Mouse (Mus musculus) neural tube, embryonic 14.5 days (tissue): ENCODE data around the gene Ggt7. TPM values are rescaled to one million over a fixed set of nuclear protein-coding genes. Genes with fewer than 3 reads are reported as not detected.
"Not testable (repeated sequence)": the region's sequence is repeated elsewhere in the genome, so short reads cannot be mapped to it uniquely, and the experiment has no call there.

Source experiments
- ATAC-seq: fragments of 200-750 bp; cut with Nextera tagmentation; 2 replicates; pipeline ENCODE4 v1.8.0; 2017; ENCODE audit warnings: low read depth, mild to moderate bottlenecking, moderate TSS enrichment, moderate library complexity
- H3K27ac ChIP-seq: fragments of 300-500 bp; sonication (generic); 2 replicates; pipeline ENCODE4 v1.5.1; 2014; ENCODE audit warnings: low read depth, mild to moderate bottlenecking, control low read depth, low read length, moderate library complexity, mixed read lengths
- H3K27me3 ChIP-seq: fragments of 300-500 bp; sonication (generic); 2 replicates; pipeline ENCODE4 v1.6.1; 2014; ENCODE audit warnings: low read length; ENCODE audit not compliant: control insufficient read depth, insufficient read depth
- H3K36me3 ChIP-seq: fragments of 300-500 bp; sonication (generic); 2 replicates; pipeline ENCODE4 v1.6.1; 2014; ENCODE audit warnings: low read length, mixed read lengths; ENCODE audit not compliant: control insufficient read depth, insufficient read depth
- H3K4me1 ChIP-seq: fragments of 300-500 bp; sonication (generic); 2 replicates; pipeline ENCODE4 v1.6.1; 2014; ENCODE audit warnings: low read length; ENCODE audit not compliant: control insufficient read depth, insufficient read depth
- H3K4me2 ChIP-seq: fragments of 300-500 bp; sonication (generic); 2 replicates; pipeline ENCODE4 v1.6.1; 2014; ENCODE audit warnings: mild to moderate bottlenecking, low read depth, low read length, control low read depth
- H3K4me3 ChIP-seq: fragments of 300-500 bp; sonication (generic); 2 replicates; pipeline ENCODE4 v1.5.1; 2014; ENCODE audit warnings: low read depth, low read length, control low read depth, mixed read lengths
- H3K9ac ChIP-seq: fragments of 300-500 bp; sonication (generic); replicated peaks from 2 replicates; pipeline ENCODE4 v1.6.1; 2014; ENCODE audit warnings: low read depth, mild to moderate bottlenecking, control low read depth, low read length, mixed read lengths
- H3K9me3 ChIP-seq: fragments of 300-500 bp; sonication (generic); 2 replicates; pipeline ENCODE4 v1.6.1; 2016; ENCODE audit warnings: low read length; ENCODE audit not compliant: control insufficient read depth
- whole genome bisulfite sequencing: fragments of 180-500 bp; shearing (Covaris S2); extraction: QIAGEN DNeasy Blood & Tissue Kit; methylation state at CpG from one replicate; pipeline ENCODE4 v1.1.7; 2014; 5-methylcytosine and 5-hydroxymethylcytosine counted together
- polyA plus RNA-seq: library from polyadenylated mRNA; unstranded; fragments of >200 nt; fragmentation: Nextera tagmentation; extraction: Ambion mirVana; gene quantifications from 2 replicates; pipeline ENCODE4 v1.2.1, GENCODE M21; 2014

Ggt7 gene
- polyA plus RNA-seq, 1 experiment from 2014 or later = 37.7 TPM

DNA sequence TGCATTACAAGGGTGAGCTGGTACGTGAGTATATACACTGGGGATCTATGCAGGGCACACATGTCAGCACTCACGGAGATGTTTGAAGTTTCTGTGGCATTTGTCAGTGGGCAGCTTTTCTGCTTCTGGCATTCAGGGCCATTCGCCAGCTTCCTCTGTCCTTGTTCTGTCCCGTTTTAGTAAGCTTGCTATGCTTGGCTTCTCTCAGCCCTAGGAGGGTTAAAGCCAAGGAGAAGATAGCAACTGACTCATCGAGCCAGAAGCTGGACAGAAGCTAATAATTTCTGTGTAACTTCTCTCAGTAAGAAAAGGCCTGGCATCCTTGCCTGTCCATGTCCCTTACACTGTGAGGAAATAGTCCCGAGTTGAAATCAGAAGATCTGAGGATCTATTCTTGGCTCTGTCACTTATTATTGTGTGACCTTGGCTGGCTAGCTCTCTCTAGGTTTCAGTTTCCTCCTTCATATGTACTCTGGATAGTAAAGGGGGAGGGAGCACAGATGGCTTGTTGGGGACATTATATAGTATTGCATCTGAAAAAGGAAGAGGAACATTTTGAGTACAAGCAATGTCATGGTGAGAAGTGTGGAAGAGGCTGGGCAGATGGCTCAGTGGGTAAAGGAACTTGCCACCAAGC, 22.9 kb upstream of the Ggt7 start:
- no peak for ATAC-seq
- Histone ChIP-seq H3K27me3 (no peaks in the 10 kb centered on the region), H3K4me2 (no peak overlapping the region)

GRCm38 (mm10) chr2:155539696-155540095, 21.7 kb upstream of the Ggt7 start:
- Histone ChIP-seq H3K27me3 (no peaks in the 10 kb centered on the region), H3K27ac (no peak overlapping the region), H3K9me3 (no peaks in the 10 kb centered on the region), H3K36me3 (no peaks in the 10 kb centered on the region), H3K4me3 (no peak overlapping the region), H3K9ac (no peak overlapping the region), H3K4me2 (no peak overlapping the region), H3K4me1 (no peaks in the 10 kb centered on the region)
- ATAC-seq = no peak

More for the DNA sequence above, 22.9 kb upstream of the Ggt7 start:
- WGBS = 69% methylated on average over 6 of the region's 6 CpGs
- no peaks in the 10 kb centered on the region for H3K36me3 ChIP-seq
- no peaks in the 10 kb centered on the region for H3K4me1 ChIP-seq
- no peak overlapping the region for H3K27ac ChIP-seq
- H3K9me3 ChIP-seq = no peaks in the 10 kb centered on the region
- no peak overlapping the region for H3K4me3 ChIP-seq
- H3K9ac ChIP-seq = no peak overlapping the region

DNA sequence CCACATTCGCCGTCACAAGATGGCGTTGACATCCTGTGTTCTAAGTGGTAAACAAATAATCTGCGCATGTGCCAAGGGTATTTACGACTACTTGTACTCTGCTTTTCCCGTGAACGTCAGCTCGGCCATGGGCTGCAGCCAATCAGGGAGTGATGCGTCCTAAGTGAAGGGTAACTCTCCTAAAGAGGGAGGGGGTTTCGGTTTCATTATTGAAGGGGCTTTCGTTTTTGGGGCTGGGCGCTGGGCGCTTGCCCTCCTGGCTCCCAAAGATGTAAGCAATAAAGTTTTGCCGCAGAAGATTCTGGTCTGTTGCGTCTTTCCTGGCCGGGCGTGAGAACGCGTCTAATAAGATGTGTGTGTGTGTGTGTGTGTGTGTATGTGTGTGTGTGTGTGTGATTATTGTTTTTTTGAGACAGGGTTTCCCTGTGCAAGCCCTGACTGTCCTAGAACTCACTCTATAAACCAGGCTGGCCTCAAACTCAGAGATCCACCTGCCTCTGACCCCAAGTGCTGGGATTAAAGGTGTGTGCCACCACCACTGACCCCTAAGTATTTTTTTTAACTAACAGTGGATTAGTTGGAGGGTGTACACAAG, 20.5 kb upstream of the Ggt7 start:
- not testable (repeated sequence) for H3K4me3 ChIP-seq, H3K9ac ChIP-seq, H3K9me3 ChIP-seq, H3K27ac ChIP-seq, H3K36me3 ChIP-seq, ATAC-seq, H3K4me2 ChIP-seq, H3K4me1 ChIP-seq, H3K27me3 ChIP-seq
- WGBS = 81% methylated on average over 13 of the region's 19 CpGs

DNA sequence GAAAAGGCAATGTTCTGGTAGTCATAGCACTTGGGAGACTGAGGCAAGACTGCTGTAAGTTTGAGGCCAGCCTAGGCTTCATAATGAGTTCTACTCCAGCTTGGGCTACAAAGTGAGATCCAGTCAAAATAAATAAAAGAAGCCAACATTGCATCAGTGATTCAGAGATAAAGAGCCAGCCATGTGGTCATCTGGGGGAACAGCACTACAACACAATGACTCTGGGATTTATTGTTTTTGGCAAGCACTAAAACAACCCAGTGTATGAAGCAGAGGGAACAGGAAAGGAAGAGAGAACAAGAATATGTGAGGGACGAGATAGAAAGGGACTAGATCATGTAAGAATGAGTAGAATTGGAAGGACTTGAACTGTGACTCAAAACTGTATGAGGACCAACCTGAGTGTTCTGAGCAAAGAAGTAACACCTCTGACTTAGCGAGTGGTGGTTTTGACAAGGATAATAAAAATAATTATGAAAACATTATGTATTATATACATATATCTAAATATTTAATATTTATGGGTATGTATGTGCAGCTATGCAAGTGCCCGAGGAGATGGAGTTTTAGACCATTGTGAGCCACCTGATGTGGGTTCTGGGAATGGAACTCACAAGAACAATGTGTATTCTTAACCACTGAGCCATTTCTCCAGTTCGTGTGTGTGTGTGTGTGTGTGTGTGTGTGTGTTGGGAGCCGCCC, 19.9 kb upstream of the Ggt7 start:
- Histone ChIP-seq H3K36me3 (no peaks in the 10 kb centered on the region), H3K4me2 (no peak overlapping the region), H3K27ac (no peak overlapping the region), H3K9me3 (no peaks in the 10 kb centered on the region), H3K4me1 (no peaks in the 10 kb centered on the region), H3K9ac (no peak overlapping the region), H3K4me3 (no peak overlapping the region), H3K27me3 (no peaks in the 10 kb centered on the region)
- WGBS = 73% methylated on average over 5 of the region's 5 CpGs
- ATAC-seq = no peak

GRCm38 (mm10) chr2:155536292-155536691, 18.3 kb upstream of the Ggt7 start:
- no peak overlapping the region for H3K4me3 ChIP-seq
- H3K4me1 ChIP-seq = no peaks in the 10 kb centered on the region
- ATAC-seq = no peak
- H3K9ac ChIP-seq = no peak overlapping the region
- H3K36me3 ChIP-seq = no peaks in the 10 kb centered on the region
- no peaks in the 10 kb centered on the region for H3K27me3 ChIP-seq
- H3K9me3 ChIP-seq = no peaks in the 10 kb centered on the region
- no peak overlapping the region for H3K27ac ChIP-seq
- no peak overlapping the region for H3K4me2 ChIP-seq

DNA sequence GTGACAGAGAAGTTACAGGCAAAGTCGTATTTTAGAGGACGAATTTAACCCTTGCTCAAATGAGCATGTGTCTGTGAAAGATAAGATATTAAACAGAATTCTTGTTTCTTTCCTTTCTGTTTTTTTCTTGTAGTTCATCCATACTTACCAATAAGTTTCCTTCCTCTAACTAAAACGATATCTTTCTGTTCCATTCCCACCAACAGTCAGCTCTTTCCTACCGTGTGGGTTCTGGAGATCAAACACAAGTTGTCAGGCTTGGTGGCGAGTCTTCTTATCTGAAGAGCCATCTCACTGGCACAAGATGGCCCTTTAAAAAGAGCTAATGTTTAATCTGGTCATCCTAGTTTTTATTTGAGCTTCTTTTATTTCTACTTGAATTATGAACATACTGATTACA, 9.3 kb upstream of the Ggt7 start:
- no peak for ATAC-seq
- Histone ChIP-seq H3K4me3 (no peak overlapping the region), H3K9me3 (no peaks in the 10 kb centered on the region), H3K27me3 (no peaks in the 10 kb centered on the region), H3K4me2 (no peak overlapping the region), H3K4me1 (no peaks in the 10 kb centered on the region), H3K9ac (no peak overlapping the region), H3K36me3 (no peaks in the 10 kb centered on the region), H3K27ac (no peak overlapping the region)
- WGBS = 88% methylated on average over 5 of the region's 5 CpGs

DNA sequence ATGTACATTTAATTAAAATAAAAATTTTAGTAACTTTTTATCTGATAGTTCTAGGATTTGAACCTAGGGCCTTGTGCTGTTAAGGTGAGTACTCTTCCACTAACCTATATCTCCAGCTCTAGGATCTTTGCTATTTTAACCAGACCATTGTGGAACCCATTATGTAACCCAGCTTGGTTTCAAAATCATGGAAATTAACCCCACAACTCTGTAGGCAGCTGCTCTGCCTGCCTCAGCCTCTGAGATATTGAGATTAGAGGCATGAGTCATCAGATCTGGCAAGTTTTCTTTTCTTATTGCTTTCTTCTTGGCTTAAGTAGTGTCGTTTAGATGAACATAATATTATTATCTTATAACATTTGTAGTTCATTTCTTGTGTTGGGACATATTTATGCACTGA, 6.3 kb upstream of the Ggt7 start:
- Histone ChIP-seq H3K4me2 (no peak overlapping the region), H3K9ac (no peak overlapping the region), H3K27ac (no peak overlapping the region), H3K4me1 (no peaks in the 10 kb centered on the region), H3K9me3 (no peaks in the 10 kb centered on the region), H3K27me3 (no peaks in the 10 kb centered on the region), H3K36me3 (no peaks in the 10 kb centered on the region), H3K4me3 (no peak overlapping the region)
- WGBS = 71% methylated on average over 1 of the region's 1 CpGs
- ATAC-seq = no peak

DNA sequence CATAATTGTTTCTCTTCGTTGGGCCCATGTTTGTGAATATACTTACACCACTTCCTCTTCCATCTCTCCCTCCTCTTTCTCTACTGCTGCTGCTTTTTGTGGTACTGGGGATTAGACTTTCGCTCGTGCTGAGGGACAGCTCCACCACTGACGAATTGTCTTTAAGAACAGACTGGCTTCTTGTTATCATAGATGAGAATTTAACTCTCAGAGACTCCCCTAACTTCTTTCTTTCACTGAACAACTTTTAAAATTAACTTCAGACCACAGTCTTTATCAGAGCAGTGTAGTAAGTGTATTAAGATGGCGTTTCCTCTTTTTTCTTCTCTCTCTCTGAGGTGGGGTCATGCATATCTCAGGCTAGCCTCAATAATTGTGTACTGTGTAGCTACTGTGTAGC, 5.7 kb upstream of the Ggt7 start:
- Histone ChIP-seq H3K4me3 (no peak overlapping the region), H3K9ac (no peak overlapping the region), H3K9me3 (no peaks in the 10 kb centered on the region), H3K4me1 (0 out of 2 replicates have a peak, but pooled peaks cover 3% of the 10 kb centered on the region), H3K27ac (no peak overlapping the region), H3K36me3 (no peaks in the 10 kb centered on the region), H3K27me3 (no peaks in the 10 kb centered on the region), H3K4me2 (no peak overlapping the region)
- 65% methylated on average over 5 of the region's 5 CpGs for WGBS
- no peak for ATAC-seq

- peak overlapping the region; percentile 60; the same call in 1 of the 2 replicates for H3K9ac ChIP-seq
- 0 out of 2 replicates have a peak, but pooled peaks cover 3% of the 10 kb centered on the region for H3K4me1 ChIP-seq
- peak overlapping the region; percentile 40; the same call in 1 of the 2 replicates for H3K27ac ChIP-seq
- no peaks in the 10 kb centered on the region for H3K9me3 ChIP-seq
- ATAC-seq = no peak
- WGBS = 28% methylated on average over 18 of the region's 18 CpGs
- peak overlapping the region; percentile 83 for H3K4me2 ChIP-seq
- no peaks in the 10 kb centered on the region for H3K27me3 ChIP-seq
- no peaks in the 10 kb centered on the region for H3K36me3 ChIP-seq
- peak overlapping the region; percentile 70 for H3K4me3 ChIP-seq
Observed at GRCm38 (mm10) chr2:155518531-155519270, 664 bp upstream of the Ggt7 start.
